Mouse (Mus musculus) adrenal gland, adult 18-20 months (tissue): Measurements from ENCODE around the gene Mfap1b. TPM values are rescaled to one million over a fixed set of nuclear protein-coding genes. Genes with fewer than 3 reads are reported as not detected.

Experiments used
- DNase-seq, 2 experiments: peaks; one replicate each; pipeline ENCODE4 v3.0.0; 2021 to 2022; ENCODE audit warnings: low spot score in 2 of 2
- microRNA-seq, 2 experiments: library from miRNA; unstranded; fragments of <30 nt; microRNA quantifications; one replicate each; pipeline ENCODE4 v1.2.0; 2021; ENCODE audit warnings: borderline number of aligned reads in 2 of 2
- total RNA-seq, 2 experiments: library from RNA; stranded (reverse); gene quantifications; 1 replicate in 1 of 2; 2 replicates in 1 of 2; pipeline ENCODE4 v1.2.3; 2021

The Mfap1b gene
- total RNA-seq, 2 experiments from 2014 or later, result 39.8 to 45.1 TPM

- no peak for DNase-seq
Measured at GRCm38 (mm10) chr2:121440834-121441605, 32.8 kb downstream of the Mfap1b start.

DNA sequence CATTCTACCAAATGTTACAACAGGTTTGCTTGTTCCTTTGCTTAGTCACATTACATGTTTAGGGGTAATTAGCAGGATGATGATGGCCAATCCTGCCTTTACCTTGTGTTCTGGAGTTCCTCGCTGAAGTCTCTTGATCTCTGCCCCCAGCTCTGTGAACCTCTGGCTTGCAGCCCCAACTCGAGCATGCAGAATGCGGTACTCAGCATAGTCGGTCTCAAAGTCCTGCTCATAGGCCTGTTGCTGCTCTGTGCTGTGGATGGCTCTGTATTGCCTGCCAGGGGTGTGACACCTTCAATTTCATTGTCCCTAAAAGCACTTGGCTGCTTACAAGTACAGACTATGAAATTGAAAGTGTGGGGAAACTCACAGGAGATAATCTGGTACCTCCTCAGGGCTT lies 34.1 kb downstream of the Mfap1b start:
- DNase-seq, result no peak

DNA sequence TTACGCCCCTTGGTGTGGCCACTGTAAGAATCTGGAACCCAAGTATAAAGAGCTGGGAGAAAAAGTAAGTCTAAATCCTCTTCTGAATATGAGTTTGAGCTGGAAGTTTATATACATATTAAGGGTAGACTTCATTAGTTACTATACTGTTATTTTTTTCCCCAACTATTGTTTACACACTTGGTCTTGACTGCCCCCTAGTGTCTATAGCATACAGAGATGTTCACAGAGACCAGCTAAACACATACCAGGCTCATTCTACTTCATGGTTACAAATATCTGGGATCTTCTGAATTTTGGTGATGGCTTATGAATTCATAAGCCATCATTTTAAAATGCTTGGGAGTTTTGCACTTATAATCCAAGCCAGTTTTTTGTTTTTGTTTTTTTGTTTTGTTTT lies 39.0 kb downstream of the Mfap1b start:
- DNase-seq, result no peak

DNA sequence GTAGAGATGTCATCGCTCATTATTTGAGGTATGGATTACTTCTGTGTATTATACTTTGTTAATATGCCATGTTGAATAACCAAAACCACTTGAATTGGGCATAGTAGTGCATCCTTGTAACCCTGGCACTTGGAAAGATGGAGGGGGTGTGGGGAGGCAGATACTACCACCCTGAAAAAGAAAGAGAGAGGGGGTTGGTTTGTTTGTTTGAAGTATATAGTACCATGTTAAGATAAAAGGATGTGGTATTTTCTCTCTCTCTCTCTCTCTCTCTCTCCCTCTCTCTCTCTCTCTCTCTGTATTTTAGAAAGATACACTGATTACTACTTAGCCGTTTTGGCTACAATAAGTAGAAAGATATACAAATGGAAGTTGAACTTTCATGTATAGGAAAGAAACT lies 48.0 kb downstream of the Mfap1b start:
- DNase-seq, result no peak

GRCm38 (mm10) chr2:121423166-121423565 lies 50.7 kb downstream of the Mfap1b start:
- no peak for DNase-seq

- DNase-seq, result no peak
Measured at GRCm38 (mm10) chr2:121418476-121418875, 55.4 kb downstream of the Mfap1b start.

GRCm38 (mm10) chr2:121416356-121416755 lies 57.5 kb downstream of the Mfap1b start:
- DNase-seq, result no peak

DNA sequence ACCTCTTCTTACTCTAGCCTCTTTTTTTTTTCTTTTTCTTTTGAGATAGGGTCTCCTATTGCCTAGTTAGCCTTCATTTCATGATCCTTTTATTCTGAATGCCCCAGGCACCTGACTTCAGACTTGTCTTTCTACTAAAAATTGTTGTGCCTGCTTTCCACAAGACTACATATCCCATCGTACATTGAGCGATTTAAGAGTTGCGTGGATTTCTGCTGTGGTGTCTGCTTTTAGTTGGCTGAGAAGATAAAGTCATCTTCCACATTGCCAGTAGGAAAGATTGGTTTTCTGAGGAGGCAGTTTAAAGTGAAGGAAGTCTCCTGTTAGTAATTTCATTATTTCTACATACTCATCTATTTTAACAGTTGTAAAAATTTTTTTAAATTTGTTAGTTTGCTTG lies 58.3 kb downstream of the Mfap1b start:
- no peak for DNase-seq

DNA sequence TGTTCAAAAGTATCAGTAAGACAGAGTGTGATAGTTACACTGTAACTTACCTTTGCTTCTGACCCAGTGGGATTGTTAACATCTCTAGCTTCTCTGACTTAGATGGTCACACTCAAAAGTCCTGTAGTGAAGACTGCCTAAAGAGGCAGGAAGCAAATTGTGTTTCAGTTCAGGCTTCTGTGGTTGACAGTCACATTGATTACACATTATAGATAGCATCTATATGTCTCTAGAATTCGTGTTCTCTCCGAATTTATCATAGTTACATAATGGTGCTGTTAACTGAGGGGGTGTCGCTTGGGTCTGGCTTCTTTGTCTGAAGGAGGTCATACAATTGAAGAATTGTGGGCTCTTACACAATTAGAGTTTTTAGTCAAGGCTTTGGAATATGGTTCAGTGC lies 58.8 kb downstream of the Mfap1b start:
- no peak for DNase-seq

DNA sequence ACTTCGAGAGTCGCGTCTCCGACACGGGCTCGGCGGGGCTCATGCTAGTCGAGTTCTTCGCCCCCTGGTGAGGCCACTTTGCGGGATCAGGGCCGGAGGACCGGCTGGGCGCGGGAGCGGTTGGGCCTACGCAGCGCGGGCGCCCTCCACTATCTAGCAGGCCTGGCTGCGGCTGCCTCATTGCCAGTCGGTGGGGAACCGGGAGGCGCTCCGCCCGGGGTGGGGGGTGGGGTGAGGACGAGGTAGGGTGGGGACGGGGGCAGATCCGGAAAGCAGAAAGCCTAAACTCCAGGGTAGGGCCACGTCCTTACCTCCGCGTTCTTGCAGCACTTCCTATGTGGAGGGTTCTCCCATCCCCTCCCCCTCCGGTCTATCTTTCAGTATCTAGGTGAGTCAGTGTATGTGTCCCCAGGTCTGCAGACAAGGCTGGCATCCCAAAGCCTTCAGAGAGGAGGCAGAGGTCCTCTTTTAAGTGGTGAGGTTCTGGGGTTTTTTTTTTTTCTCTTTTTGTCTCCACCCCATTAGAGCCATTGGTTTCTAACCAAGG lies 59.7 kb downstream of the Mfap1b start:
- no peak for DNase-seq

GRCm38 (mm10) chr2:121413387-121414042 lies 60.4 kb downstream of the Mfap1b start, which contains the start of the genes Pdia3 and Catsper2:
TSS of gene Pdia3 (plus strand) at chr2:121413775.
TSS of gene Catsper2 (minus strand) at chr2:121413792.
- DNase-seq, result peak; percentile 93 to 95

- peak in 1 of 2 experiments; percentile 49 for DNase-seq
Measured at GRCm38 (mm10) chr2:121412843-121413386, 61.0 kb downstream of the Mfap1b start.

Small RNAs within 50 kb of the gene (microRNA-seq; reads per million reads assigned to microRNA genes)
- gene Gm22953, result 0 reads per million in 2 experiments

Other genes with a start within 250 kb of the Mfap1b start
- gene Trp53bp1, start 202.7 kb downstream of the Mfap1b start, total RNA-seq, result 10 to 100 TPM; 61.6 to 69.8 TPM
- gene Map1a, start 184.5 kb downstream of the Mfap1b start, total RNA-seq, result 1 to 10 TPM; 6.5 to 7.6 TPM
- 10 to 100 TPM; 49.3 to 80.6 TPM for gene Ppip5k1, start 118.7 kb downstream of the Mfap1b start, total RNA-seq
- 10 to 100 TPM in 1 of 2 experiments, 1 to 10 TPM in 1; 6.9 to 12.0 TPM for gene Ckmt1, start 116.4 kb downstream of the Mfap1b start, total RNA-seq
- under 1 TPM; 0.03 to 0.22 TPM for gene Strc, start 86.9 kb downstream of the Mfap1b start, total RNA-seq
- gene Pdia3, start 60.3 kb downstream of the Mfap1b start, total RNA-seq, result 100 to 1,000 TPM; 355 to 437 TPM
- gene Catsper2, start 60.3 kb downstream of the Mfap1b start, total RNA-seq, result 1 to 10 TPM; 2.2 to 2.6 TPM
- gene Ell3, start 29.8 kb downstream of the Mfap1b start, total RNA-seq, result under 1 TPM; 0.17 to 0.35 TPM
- gene Serf2, start 24.9 kb downstream of the Mfap1b start, total RNA-seq, result 100 to 1,000 TPM; 363 to 372 TPM
- 10 to 100 TPM; 20.9 to 43.7 TPM for gene Hypk, start 20.8 kb downstream of the Mfap1b start, total RNA-seq
- gene Serinc4, start 17.3 kb downstream of the Mfap1b start, total RNA-seq, result under 1 TPM in 1 of 2 experiments, not detected in 1; 0.19 TPM
- gene Mfap1a, start 32.6 kb upstream of the Mfap1b start, total RNA-seq, result 10 to 100 TPM; 32.0 to 34.5 TPM
- 1 to 10 TPM; 2.3 to 2.8 TPM for gene Wdr76, start 32.7 kb upstream of the Mfap1b start, total RNA-seq